Mouse (Mus musculus): ENCODE data around the gene Iyd. TPM values are rescaled to one million over a fixed set of nuclear protein-coding genes. Genes with fewer than 3 reads are reported as not detected.
"Not testable (repeated sequence)": the region's sequence is repeated elsewhere in the genome, so short reads cannot be mapped to it uniquely, and the experiment has no call there.

Gene Iyd
- not detected for total RNA-seq (2022)

GRCm38 (mm10) chr10:3540003-3540827 lies at the start of gene Iyd:
Gene Iyd (plus strand): TSS chr10:3540240.
- DNase-seq (ENCODE audit: low spot score), result no peak

- no peak for DNase-seq (ENCODE audit: low spot score)
Observed at GRCm38 (mm10) chr10:3496791-3497190, 43.2 kb upstream of the Iyd start.

- DNase-seq (ENCODE audit: low spot score), result not testable (repeated sequence)
Observed at GRCm38 (mm10) chr10:3500846-3501245, 39.2 kb upstream of the Iyd start.

GRCm38 (mm10) chr10:3507484-3508221 lies 32.4 kb upstream of the Iyd start:
- peak; percentile 37 for DNase-seq (ENCODE audit: low spot score)

GRCm38 (mm10) chr10:3508222-3508588 lies 31.8 kb upstream of the Iyd start:
- no peak for DNase-seq (ENCODE audit: low spot score)

GRCm38 (mm10) chr10:3508746-3509145 lies 31.3 kb upstream of the Iyd start:
- DNase-seq (ENCODE audit: low spot score), result no peak

- no peak for DNase-seq (ENCODE audit: low spot score)
Observed at GRCm38 (mm10) chr10:3509663-3510277, 30.3 kb upstream of the Iyd start.

GRCm38 (mm10) chr10:3510486-3510885 lies 29.6 kb upstream of the Iyd start:
- no peak for DNase-seq (ENCODE audit: low spot score)

GRCm38 (mm10) chr10:3511401-3511800 lies 28.6 kb upstream of the Iyd start:
- no peak for DNase-seq (ENCODE audit: low spot score)

GRCm38 (mm10) chr10:3512620-3513305 lies 27.3 kb upstream of the Iyd start:
- no peak for DNase-seq (ENCODE audit: low spot score)

- DNase-seq (ENCODE audit: low spot score), result no peak
Observed at GRCm38 (mm10) chr10:3513947-3514346, 26.1 kb upstream of the Iyd start.

GRCm38 (mm10) chr10:3514634-3515033 lies 25.4 kb upstream of the Iyd start:
- no peak for DNase-seq (ENCODE audit: low spot score)

GRCm38 (mm10) chr10:3516442-3516841 lies 23.6 kb upstream of the Iyd start:
- no peak for DNase-seq (ENCODE audit: low spot score)

- peak; percentile 56 for DNase-seq (ENCODE audit: low spot score)
Observed at GRCm38 (mm10) chr10:3523044-3523793, 16.8 kb upstream of the Iyd start.

GRCm38 (mm10) chr10:3524513-3524912 lies 15.5 kb upstream of the Iyd start:
- DNase-seq (ENCODE audit: low spot score), result no peak

GRCm38 (mm10) chr10:3525420-3526019 lies 14.5 kb upstream of the Iyd start:
- DNase-seq (ENCODE audit: low spot score), result peak; percentile 55

GRCm38 (mm10) chr10:3529807-3530206 lies 10.2 kb upstream of the Iyd start:
- no peak for DNase-seq (ENCODE audit: low spot score)

GRCm38 (mm10) chr10:3530661-3531060 lies 9.4 kb upstream of the Iyd start:
- no peak for DNase-seq (ENCODE audit: low spot score)

GRCm38 (mm10) chr10:3531375-3531774 lies 8.7 kb upstream of the Iyd start:
- DNase-seq (ENCODE audit: low spot score), result peak; percentile 62

- DNase-seq (ENCODE audit: low spot score), result no peak
Observed at GRCm38 (mm10) chr10:3534445-3534844, 5.6 kb upstream of the Iyd start.

GRCm38 (mm10) chr10:3536361-3536760 lies 3.7 kb upstream of the Iyd start:
- no peak for DNase-seq (ENCODE audit: low spot score)
